Mouse (Mus musculus) limb, embryonic 10.5 days (tissue): ENCODE results near the gene Ociad1. TPM values are rescaled to one million over a fixed set of nuclear protein-coding genes. Genes with fewer than 3 reads are reported as not detected.
A peak's percentile ranks its signal among the peaks of the same experiment; 100 is the strongest.

ENCODE experiments used
- DNase-seq: peaks from one replicate; pipeline ENCODE4 v3.0.0-alpha.2; 2017; ENCODE audit warnings: low spot score
- H3K27ac ChIP-seq: fragments of 300-500 bp; sonication (generic); 2 replicates; pipeline ENCODE4 v1.5.1; 2016; ENCODE audit warnings: mild to moderate bottlenecking
- H3K27me3 ChIP-seq: fragments of 300-500 bp; sonication (generic); 2 replicates; pipeline ENCODE4 v1.6.1; 2016; ENCODE audit warnings: low read depth, mild to moderate bottlenecking; ENCODE audit not compliant: poor library complexity, severe bottlenecking
- H3K36me3 ChIP-seq: fragments of 300-500 bp; sonication (generic); 2 replicates; pipeline ENCODE4 v1.6.1; 2016; ENCODE audit warnings: mild to moderate bottlenecking, moderate library complexity
- H3K4me1 ChIP-seq: fragments of 300-500 bp; sonication (generic); 2 replicates; pipeline ENCODE4 v1.6.1; 2016
- H3K4me3 ChIP-seq: fragments of 300-500 bp; sonication (generic); 2 replicates; pipeline ENCODE4 v1.5.1; 2016; ENCODE audit warnings: mild to moderate bottlenecking, moderate library complexity
- H3K9me3 ChIP-seq: fragments of 300-500 bp; sonication (generic); replicated peaks from 2 replicates; pipeline ENCODE4 v1.6.1; 2016; ENCODE audit warnings: mild to moderate bottlenecking
- WGBS: fragments of 180-500 bp; shearing (Covaris S2); methylation state at CpG from one replicate; pipeline ENCODE4 v1.1.7; 2016; 5-methylcytosine and 5-hydroxymethylcytosine counted together
- polyA plus RNA-seq: library from polyadenylated mRNA; unstranded; fragments of >200 nt; fragmentation: Nextera tagmentation; extraction: Ambion mirVana; gene quantifications from 2 replicates; pipeline ENCODE4 v1.2.1, GENCODE M21; 2016

Gene Ociad1
- polyA plus RNA-seq, result 130 and 154 TPM in 2 replicates

DNA sequence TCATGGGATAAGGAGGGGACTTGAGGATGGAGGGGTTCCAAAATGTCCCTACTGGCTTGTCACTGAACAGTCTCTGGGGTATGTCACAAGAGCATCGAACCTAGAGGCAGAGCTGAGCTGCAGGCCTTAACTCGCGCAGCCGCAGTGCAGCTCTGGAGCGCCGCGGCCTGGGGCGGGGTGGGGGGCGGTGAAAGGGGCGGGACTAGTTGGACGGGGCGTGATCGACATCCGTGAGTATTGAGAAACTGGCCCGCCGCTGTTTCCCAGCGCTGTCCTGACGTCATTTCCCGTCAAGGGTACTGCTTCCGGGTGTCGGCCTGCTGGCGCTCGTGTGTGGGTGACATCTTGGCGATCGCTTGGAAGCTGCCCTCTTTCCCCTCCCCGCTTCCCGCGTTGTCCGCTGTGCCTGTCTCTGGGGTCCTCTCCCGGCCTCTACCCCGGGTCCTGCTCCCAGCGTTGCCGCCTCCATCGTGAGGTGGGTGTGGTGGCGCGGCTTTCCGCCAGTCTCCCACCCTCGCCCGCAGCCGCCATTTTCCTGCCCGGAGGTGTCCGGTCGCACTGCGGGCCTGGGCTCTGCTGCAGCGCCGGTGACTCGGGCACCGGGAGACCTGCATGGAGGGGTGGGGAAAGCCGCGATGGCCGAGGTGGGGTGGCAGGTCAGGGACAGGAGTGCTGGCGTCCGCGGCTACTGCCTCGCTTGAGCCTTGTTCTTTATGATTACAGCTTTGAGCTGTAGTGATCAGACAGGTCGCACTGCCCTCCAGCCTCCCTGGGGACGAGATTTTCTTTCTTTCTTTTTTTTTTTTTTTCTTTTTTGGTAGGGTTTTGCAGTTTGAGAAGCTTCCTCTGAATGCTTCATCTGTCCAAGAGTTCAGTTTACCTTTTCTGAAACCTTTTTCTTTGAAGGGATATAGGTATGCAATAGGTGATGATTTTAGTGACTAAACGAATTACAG is at the start of gene Ociad1:
Gene Ociad1 (plus strand): TSS at position 283 of the 956 bp plus-strand sequence.
- Histone ChIP-seq H3K27me3 (no peaks in the 10 kb centered on the region), H3K27ac (peak within 1 kb of the TSS; percentile 97), H3K4me3 (peak within 1 kb of the TSS; percentile 82), H3K4me1 (peaks cover 9% of the 10 kb centered on the region), H3K36me3 (peaks cover 34% of the 10 kb centered on the region), H3K9me3 (no peaks in the 10 kb centered on the region)
- DNase-seq, result peak; percentile 99
- WGBS, result under 1% methylated on average over 58 of the region's 58 CpGs

DNA sequence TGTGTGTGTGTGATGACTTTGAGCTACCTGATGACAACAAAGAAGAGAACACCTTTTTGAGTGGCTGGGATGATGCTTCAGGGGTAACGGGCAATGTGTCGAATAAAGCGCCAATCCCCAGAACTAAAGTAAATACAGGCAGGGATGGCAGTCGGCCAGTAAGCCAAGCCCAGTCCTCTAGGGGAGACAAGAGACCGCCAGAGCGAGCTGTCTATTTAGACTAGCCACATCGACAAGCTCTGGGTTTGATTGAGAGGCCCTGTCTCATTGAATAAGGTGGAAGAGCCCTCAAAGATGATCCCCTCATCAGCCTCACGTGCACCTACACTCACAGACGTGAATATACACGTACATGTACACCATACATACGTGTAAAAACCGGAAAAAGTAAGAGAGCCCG is 48.2 kb upstream of the Ociad1 start:
- WGBS, result 89% methylated on average over 13 of the region's 13 CpGs
- H3K27me3 ChIP-seq, result no peaks in the 10 kb centered on the region
- no peak overlapping the region for H3K27ac ChIP-seq
- DNase-seq, result no peak
- peaks cover 11% of the 10 kb centered on the region; the same call in 1 of the 2 replicates for H3K4me1 ChIP-seq
- no peak overlapping the region for H3K4me3 ChIP-seq
- no peaks in the 10 kb centered on the region for H3K9me3 ChIP-seq
- H3K36me3 ChIP-seq, result no peaks in the 10 kb centered on the region; the same call in 1 of the 2 replicates

DNA sequence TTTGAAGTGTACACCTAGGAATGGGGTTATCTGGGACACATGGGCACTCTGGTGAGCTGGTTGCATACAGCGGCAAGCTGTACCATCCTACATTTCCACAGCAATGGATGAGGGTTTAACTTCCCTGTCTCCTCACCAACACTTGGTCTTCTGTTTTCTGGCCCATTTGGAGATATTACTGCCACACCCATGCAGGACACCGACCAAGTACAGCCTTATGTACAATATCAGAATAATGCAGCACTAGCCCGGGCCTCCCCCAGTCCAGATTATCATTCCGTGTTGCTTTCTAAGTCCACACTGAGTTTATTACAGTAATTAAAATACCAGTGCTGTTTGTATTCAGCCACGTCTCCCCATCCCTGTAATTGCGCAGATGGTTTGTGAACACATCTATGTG is 46.2 kb upstream of the Ociad1 start:
- DNase-seq, result no peak
- Histone ChIP-seq H3K4me1 (peaks cover 11% of the 10 kb centered on the region; the same call in 1 of the 2 replicates), H3K9me3 (no peaks in the 10 kb centered on the region), H3K27ac (no peak overlapping the region), H3K36me3 (peaks cover 2% of the 10 kb centered on the region; the same call in 1 of the 2 replicates), H3K4me3 (no peak overlapping the region), H3K27me3 (no peaks in the 10 kb centered on the region)
- 89% methylated on average over 6 of the region's 6 CpGs for WGBS

DNA sequence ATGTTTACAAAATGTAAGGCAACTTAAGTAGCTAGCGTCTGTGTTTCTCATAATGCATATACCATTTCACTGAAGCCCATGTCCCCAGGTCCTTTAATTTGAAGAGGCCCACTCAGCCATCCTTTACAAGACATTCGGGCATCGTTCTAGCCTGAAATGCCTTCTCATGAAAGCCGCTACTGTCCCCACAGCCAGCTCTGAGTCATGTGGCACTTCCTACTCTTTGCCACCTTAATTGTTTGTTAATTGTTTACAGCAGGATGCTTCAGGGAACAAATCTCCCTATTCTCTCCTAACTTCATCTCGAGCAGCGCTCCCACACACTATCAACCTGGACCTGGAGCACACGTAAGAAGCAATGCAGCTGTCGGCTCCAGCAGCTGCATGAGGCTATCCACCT is 44.4 kb upstream of the Ociad1 start:
- Histone ChIP-seq H3K36me3 (peaks cover 2% of the 10 kb centered on the region; the same call in 1 of the 2 replicates), H3K4me3 (no peak overlapping the region), H3K27ac (no peak overlapping the region), H3K27me3 (no peaks in the 10 kb centered on the region), H3K9me3 (no peaks in the 10 kb centered on the region), H3K4me1 (peaks cover 11% of the 10 kb centered on the region; the same call in 1 of the 2 replicates)
- 81% methylated on average over 8 of the region's 8 CpGs for WGBS
- DNase-seq, result no peak

DNA sequence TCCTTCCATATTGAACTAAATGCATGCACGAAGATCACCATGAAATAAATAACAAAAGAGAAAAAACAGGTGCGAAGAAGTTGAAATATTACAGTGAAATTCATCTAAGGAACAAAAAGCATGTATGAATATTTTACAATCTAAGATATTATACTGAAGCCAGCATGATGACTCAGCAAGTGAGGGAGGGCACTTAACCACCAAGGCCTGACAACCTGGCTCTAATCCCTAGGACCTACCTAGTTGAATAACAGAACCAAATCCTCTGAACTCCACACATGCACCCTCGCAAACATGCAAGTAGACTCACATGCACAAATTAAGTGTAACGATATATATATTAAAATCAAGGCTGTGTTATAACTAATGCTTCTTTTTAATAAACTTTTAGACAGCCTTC is 43.2 kb upstream of the Ociad1 start:
- H3K4me3 ChIP-seq, result no peak overlapping the region
- H3K36me3 ChIP-seq, result peaks cover 2% of the 10 kb centered on the region; the same call in 1 of the 2 replicates
- H3K27ac ChIP-seq, result no peak overlapping the region
- 93% methylated on average over 4 of the region's 4 CpGs for WGBS
- H3K4me1 ChIP-seq, result peaks cover 16% of the 10 kb centered on the region
- no peak for DNase-seq
- H3K27me3 ChIP-seq, result no peaks in the 10 kb centered on the region
- no peaks in the 10 kb centered on the region for H3K9me3 ChIP-seq

DNA sequence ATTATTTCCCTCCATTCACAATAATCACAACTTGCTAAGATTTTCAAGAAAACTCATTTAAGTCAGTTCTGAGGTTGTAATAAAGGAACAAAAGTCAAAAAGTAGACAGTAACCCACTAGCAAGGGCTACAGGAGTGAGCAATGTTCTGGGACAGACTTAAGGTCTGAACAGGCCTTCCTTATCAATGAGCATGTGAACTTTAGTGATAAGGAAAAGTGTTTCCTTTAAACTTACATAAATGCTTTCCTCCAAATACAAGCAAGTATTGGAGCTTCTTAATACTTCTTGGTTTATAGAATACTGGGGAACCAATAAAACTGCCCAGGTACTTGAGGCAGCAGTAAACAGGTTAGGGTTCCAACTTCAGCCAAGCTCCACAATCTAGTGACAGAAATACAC is 39.8 kb upstream of the Ociad1 start:
- H3K9me3 ChIP-seq, result no peaks in the 10 kb centered on the region
- no peak for DNase-seq

DNA sequence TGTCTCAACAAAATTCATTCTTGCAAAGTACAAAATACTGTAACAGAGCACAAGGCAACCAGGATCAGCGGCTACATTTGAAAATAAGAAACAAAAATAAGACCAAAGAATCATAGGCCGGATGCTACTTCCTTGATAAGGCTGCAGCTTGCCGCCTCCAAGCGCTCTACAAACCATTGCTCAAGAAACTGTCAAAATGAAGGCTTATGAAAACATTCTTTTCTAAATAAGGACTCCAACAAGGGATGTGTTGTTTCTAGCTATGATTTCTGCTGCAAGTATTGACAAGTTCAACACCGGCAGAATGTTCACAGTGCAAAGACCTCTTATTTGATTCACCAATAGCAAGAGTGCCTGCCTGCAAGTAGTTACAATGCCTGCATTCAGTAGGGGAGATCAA is 37.9 kb upstream of the Ociad1 start:
- 66% methylated on average over 5 of the region's 5 CpGs for WGBS

More for the DNA sequence above, 39.8 kb upstream of the Ociad1 start:
- Histone ChIP-seq H3K4me1 (peaks cover 29% of the 10 kb centered on the region), H3K4me3 (no peak overlapping the region), H3K27ac (no peak overlapping the region), H3K27me3 (no peaks in the 10 kb centered on the region), H3K36me3 (peaks cover 2% of the 10 kb centered on the region; the same call in 1 of the 2 replicates)

DNA sequence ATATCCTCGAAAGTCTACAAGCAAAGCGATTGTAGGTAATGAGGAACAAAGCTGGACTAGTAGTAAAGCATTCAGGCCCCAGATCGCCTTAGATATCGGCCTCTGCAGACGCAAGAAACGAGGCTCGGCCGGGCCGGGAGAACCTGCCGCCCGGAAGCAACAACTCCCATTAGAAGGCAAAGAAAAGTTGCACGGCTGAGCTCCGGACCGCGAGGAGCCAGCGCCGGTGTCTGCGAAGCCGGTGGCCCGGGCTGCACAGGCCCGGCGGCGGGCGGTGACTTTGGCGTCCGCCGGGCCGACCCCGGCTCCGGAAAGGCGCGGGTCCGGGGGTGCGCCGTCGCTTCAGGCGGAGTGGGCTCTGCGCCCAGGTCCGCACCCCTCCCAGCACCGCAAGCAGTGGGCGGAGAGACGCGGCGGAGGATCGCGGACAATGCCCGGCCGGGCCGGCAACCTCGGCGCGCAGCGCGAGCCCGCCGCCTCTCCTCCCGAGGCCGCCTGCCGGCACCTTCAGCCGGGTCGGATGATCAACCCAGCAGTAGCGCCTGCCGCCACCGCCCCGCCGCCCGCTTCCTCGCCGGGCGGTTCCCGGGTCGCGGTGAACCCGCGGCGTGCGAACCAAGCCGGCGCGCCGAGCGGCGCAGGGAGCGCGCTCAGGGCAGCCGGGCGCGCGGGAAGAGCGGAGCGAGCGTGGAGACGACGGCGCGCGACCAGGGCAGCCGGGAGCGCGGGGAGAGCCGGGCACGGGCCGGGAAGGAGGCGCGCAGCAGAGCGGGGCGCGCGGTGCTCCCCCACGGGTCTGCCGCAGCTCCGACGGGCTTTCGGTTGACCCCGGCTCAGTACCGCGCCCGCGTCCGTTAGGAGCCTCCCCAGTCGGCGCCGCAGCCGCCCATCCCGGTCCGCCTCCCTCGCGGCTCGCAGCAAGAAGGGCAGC is 37.0 kb upstream of the Ociad1 start:
- Histone ChIP-seq H3K27ac (peak overlapping the region; percentile 95), H3K9me3 (no peaks in the 10 kb centered on the region), H3K4me1 (peaks cover 25% of the 10 kb centered on the region), H3K27me3 (no peaks in the 10 kb centered on the region), H3K36me3 (no peaks in the 10 kb centered on the region), H3K4me3 (peak overlapping the region; percentile 83)
- peak; percentile 76 for DNase-seq
- under 1% methylated on average over 129 of the region's 129 CpGs for WGBS

More for the DNA sequence above, 37.9 kb upstream of the Ociad1 start:
- Histone ChIP-seq H3K4me1 (peaks cover 25% of the 10 kb centered on the region), H3K36me3 (0 out of 2 replicates have a peak, but pooled peaks cover 1% of the 10 kb centered on the region), H3K27ac (peak overlapping the region; percentile 95; the same call in 1 of the 2 replicates), H3K27me3 (no peaks in the 10 kb centered on the region), H3K4me3 (peak overlapping the region; percentile 83), H3K9me3 (no peaks in the 10 kb centered on the region)
- DNase-seq, result no peak

DNA sequence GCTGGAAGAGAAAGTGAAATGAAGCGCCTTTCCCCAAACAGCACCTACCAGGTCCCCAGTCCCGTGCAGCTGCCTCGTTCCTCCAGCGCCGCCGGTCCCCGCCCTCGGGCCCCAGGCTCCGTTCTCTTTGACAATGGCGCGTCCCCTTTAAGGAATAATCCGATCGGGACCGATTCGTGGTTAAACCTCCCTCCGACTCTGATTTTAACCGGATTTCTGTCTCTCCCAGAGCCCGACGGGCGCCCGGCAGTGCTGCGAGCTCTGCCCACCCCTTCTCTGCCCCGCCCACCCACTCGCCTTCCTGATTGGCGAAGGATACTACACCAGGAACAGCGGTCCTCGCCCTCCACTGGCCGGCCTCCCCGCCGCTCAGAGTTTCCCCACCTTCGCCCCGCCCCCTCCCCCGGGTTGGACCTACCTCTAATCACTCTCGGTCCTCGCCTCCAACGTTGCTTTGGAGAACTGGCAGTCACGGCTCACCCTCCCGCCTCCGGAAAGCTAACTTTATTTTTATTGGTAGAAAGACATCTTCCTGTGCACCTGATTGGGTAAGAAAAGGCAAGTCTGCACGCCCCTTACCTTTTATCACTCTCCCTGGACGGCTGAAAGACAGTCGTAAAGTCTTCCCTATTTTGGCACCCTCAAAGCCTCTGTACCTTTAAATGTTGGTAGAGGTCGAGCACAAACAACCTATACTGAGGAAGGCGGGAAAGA is 36.1 kb upstream of the Ociad1 start, which contains the start of gene Fryl:
Gene Fryl (minus strand): TSS at position 268 of the 714 bp plus-strand sequence.
- no peaks in the 10 kb centered on the region for H3K27me3 ChIP-seq
- peak within 1 kb of the TSS; percentile 83 for H3K4me3 ChIP-seq
- H3K27ac ChIP-seq, result peak within 1 kb of the TSS; percentile 95
- DNase-seq, result peak; percentile 98
- no peaks in the 10 kb centered on the region for H3K36me3 ChIP-seq
- H3K4me1 ChIP-seq, result peaks cover 25% of the 10 kb centered on the region
- no peaks in the 10 kb centered on the region for H3K9me3 ChIP-seq
- under 1% methylated on average over 44 of the region's 44 CpGs for WGBS

DNA sequence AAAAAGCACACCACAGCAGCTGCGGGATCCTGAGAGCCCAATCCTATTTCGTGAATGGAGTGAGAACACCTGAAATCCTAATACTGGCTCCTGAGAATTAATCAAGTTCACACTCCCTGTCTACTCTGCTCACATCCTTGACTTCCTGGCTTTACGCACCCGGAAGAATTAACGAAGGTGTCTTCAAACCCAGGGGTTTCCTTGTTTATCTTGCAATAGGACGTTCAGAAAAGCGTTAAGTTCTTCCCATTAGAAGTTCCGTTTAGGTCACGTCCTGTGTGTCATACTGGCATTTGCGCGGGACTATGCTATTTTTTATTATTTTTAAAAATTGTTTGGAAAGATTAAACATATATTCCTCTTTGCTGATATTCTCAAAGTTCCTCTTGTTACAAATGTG is 35.5 kb upstream of the Ociad1 start:
- Histone ChIP-seq H3K27ac (peak overlapping the region; percentile 59), H3K27me3 (no peaks in the 10 kb centered on the region), H3K36me3 (no peaks in the 10 kb centered on the region), H3K4me1 (peaks cover 25% of the 10 kb centered on the region), H3K9me3 (no peaks in the 10 kb centered on the region), H3K4me3 (peak overlapping the region; percentile 83)
- no peak for DNase-seq
- 6% methylated on average over 11 of the region's 11 CpGs for WGBS

DNA sequence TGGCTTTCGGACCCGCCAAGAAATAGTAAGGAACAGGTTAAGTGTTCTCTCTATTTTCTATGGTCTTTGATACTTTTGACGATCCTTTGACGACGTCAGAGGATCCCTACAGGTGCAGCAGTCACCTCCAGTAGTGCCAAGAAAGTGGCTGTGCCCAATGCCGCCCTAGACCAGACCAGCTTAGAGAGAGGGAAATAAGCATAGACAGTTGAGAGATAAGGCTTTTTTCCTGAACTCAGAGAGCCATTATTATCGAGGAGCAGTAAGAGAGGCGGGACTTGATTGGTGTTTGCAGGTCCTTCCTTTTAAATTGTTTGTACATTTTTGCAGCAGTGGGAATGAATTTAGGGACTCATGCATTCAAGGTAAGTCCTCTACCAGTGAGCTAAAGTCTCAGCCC is 34.9 kb upstream of the Ociad1 start:
- Histone ChIP-seq H3K36me3 (no peaks in the 10 kb centered on the region), H3K27me3 (no peaks in the 10 kb centered on the region), H3K4me3 (peak overlapping the region; percentile 83; the same call in 1 of the 2 replicates), H3K9me3 (no peaks in the 10 kb centered on the region), H3K4me1 (peaks cover 25% of the 10 kb centered on the region), H3K27ac (no peak overlapping the region)
- 48% methylated on average over 8 of the region's 8 CpGs for WGBS
- DNase-seq, result no peak

DNA sequence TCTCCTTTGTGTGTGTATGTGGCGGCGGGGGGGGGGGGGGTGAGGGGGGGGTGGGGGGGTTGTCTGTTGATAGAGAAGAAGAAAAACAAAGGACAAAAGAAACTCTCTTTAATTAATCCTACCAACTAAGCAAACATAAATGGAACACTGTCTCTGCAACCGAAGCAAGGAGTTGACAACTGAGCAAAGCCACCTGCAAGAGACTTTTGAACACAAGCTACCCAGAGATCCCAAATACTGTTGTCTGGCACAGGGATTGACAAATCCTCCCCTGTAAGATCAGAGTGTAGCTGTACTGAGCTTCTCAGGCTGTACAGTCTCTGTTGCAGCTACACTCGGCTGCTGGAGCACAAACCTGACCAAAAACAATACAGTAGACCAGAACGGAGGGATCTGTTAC is 28.5 kb upstream of the Ociad1 start:
- no peak for DNase-seq
- H3K36me3 ChIP-seq, result no peaks in the 10 kb centered on the region
- H3K27me3 ChIP-seq, result no peaks in the 10 kb centered on the region
- H3K27ac ChIP-seq, result no peak overlapping the region
- peaks cover 11% of the 10 kb centered on the region for H3K4me1 ChIP-seq
- no peak overlapping the region for H3K4me3 ChIP-seq
- H3K9me3 ChIP-seq, result no peaks in the 10 kb centered on the region
- WGBS, result 82% methylated on average over 5 of the region's 5 CpGs
